Mouse (Mus musculus): ENCODE measurements at regions not wholly inside any gene's neighbourhood (a gene's known extent, or its start where the extent isn't known, plus 50 kb on each side); places are given as distances from the start of the nearest gene placed in this dataset.

DNA sequence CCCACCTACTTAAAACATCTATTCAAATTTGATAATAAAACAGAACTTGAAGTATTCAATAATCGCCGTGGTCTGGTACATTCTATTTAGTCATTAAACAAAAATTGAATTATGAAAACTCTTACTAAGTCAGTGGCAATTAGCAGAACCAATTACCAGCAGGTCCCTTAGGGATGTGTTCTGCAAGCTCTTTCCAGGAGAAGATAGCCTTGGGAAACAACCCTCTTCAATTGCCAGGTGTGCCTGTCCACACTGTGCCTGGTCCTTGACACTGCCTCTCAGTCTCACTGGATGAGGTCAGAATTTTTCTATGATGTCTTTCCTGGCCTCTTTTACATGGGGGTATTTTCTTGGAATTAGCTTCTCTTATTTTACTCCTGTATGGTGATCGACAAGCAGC lies 195.1 kb upstream of the Sox11 start:
- no peak for TF ChIP-seq POLR2A (IDR thresholded peaks at IDR 0.05; ENCODE audit: borderline replicate concordance, extremely low read depth, low read depth, low read length)
- TF ChIP-seq CTCF (IDR thresholded peaks at IDR 0.05; ENCODE audit: insufficient read depth, low read length) = no peak
